Mouse (Mus musculus) G1E (cell line): ENCODE measurements around the gene Gm10318.

ENCODE experiments used
- CTCF ChIP-seq: IDR thresholded peaks from 2 replicates; pipeline ENCODE4 v1.5.1; 2012; ENCODE audit warnings: low read depth, low read length, inconsistent platforms, mixed read lengths
- GATA1 ChIP-seq: IDR thresholded peaks from 2 replicates; pipeline ENCODE4 v1.6.1; 2012; ENCODE audit warnings: borderline replicate concordance, low read length, inconsistent platforms, mixed read lengths
- TAL1 ChIP-seq: conservative IDR thresholded peaks from 2 replicates; pipeline ENCODE4 v1.6.1; 2012; ENCODE audit warnings: low read depth, low read length, inconsistent platforms, mixed read lengths

DNA sequence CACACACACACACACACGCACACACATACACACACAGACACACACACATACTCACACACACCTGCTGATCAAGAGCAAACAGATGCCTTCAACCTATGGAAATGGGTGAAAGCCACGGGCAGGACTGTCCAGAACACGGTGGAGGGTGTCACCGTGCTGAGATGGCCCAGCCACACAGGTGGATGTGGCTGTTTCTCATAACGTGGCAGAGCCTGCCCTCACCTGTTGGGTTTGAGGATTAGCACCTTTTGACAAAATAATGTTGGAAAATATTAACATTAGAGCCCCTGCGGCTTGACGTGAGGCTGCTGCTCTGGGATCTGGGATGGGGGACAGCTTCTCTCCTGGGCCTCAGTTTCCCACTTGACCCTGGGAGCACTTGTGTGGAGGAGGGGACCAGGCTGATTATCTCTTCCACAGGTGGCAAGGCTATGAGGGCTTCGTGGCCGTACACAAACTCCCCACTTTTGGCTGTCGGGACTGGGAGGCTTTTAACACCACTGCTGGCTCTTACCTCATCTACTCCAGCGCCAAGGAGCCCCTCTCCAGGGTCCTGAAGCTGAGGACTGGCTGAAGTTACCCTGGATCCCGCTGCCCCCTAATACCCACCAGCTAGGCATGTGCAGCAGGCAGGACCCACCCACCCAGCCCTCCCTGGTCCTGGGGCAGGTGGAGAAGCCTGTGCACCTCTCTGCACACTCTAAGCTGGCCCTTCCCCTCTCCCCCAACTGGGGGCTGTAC is 33.5 kb downstream of the Gm10318 start:
- TF ChIP-seq CTCF (no peak), GATA1 (no peak), TAL1 (no peak)
